Mouse (Mus musculus): Measurements from ENCODE around the gene S100a5. TPM values are rescaled to one million over a fixed set of nuclear protein-coding genes. Genes with fewer than 3 reads are reported as not detected.

S100a5 gene
- polyA plus RNA-seq, 1 experiment from 2014 or later, result not detected

GRCm38 (mm10) chr3:90612061-90612460 lies 3.7 kb downstream of the S100a5 start:
- Histone ChIP-seq H3K4me1 (replicated peaks) (peaks cover 20% of the 10 kb centered on the region), H3K4me2 (no peak overlapping the region), H3K4me3 (no peak overlapping the region), H3K27me3 (no peaks in the 10 kb centered on the region), H3K27ac (no peak overlapping the region), H3K36me3 (no peaks in the 10 kb centered on the region), H3K9me3 (replicated peaks) (no peaks in the 10 kb centered on the region), H3K9ac (no peak overlapping the region)
- 58% methylated on average over 4 of the region's 4 CpGs for WGBS
- ATAC-seq (replicated peaks; ENCODE audit: insufficient number of reproducible peaks, insufficient read depth, low FRiP score, low read depth), result no peak

DNA sequence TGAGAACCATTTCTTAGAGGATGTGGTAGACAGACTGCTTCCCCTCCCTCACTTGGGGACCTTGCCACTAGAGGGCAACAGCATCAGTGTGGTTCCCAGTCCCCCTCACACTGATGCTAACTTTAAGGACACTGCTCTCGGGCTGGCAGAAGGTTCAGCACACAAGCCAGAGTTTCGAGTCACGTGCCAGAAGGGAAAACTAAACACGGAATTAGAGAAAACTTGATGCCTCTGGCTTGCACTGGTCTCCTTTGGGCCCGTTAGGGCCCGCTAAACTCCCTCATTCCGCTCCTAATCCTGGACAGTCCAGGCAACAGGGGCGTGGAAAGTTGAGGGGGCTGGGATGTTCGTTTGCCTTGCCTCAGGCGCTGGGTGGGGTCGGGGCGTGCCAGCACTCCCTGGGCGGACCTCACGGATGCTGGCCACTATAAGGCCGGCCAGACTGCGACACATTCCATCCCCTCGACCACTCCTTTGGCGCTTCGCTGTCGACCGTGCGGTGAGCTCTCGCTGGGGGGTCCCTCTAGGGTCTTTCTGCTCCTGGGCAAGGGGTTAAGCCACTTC lies 4.5 kb downstream of the S100a5 start, which contains the start of gene S100a6:
Gene S100a6, plus strand, starts transcription at position 155 of the 564 bp plus-strand sequence.
- ATAC-seq (replicated peaks; ENCODE audit: insufficient number of reproducible peaks, insufficient read depth, low FRiP score, low read depth), result peak; percentile 58; the same call in 1 of the 2 replicates
- Histone ChIP-seq H3K27me3 (no peaks in the 10 kb centered on the region), H3K4me3 (peak within 1 kb of the TSS; percentile 48), H3K27ac (no peak within 1 kb of the TSS), H3K36me3 (no peaks in the 10 kb centered on the region), H3K9me3 (replicated peaks) (no peaks in the 10 kb centered on the region), H3K4me1 (replicated peaks) (peaks cover 20% of the 10 kb centered on the region), H3K9ac (peak within 1 kb of the TSS; percentile 25; the same call in 1 of the 2 replicates), H3K4me2 (peak within 1 kb of the TSS; percentile 84)
- WGBS, result under 1% methylated on average over 23 of the region's 23 CpGs

DNA sequence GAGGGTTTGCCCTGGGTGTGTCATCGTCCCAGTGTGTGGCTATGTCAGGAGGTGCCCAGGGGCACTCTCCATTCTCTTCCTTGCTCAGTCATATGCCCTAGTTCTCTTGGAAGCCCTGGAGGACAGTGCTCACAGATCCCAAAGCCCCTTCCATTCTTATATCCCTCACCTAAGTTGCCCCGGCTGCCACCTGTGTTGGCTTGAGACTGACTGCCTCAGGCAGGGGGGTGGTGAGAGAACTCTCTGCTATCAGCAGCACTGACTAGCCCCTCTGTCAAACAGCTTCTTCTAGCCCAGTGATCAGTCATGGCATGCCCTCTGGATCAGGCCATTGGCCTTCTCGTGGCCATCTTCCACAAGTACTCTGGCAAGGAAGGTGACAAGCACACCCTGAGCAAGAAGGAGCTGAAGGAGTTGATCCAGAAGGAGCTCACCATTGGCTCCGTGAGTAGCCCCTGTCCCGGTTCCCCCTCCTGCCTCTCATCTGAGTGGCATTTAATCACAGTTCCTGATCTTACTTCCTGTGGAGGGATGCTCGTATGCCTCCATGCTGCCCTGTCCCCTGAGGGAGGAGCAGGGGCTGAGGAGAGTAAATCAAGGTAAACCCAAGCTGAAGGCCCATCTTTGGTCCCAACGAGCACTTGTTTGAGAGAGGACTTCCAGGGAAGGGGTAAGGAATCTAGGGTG lies 5.3 kb downstream of the S100a5 start:
- no peaks in the 10 kb centered on the region for H3K9me3 ChIP-seq (replicated peaks)
- H3K4me1 ChIP-seq (replicated peaks), result peaks cover 20% of the 10 kb centered on the region
- WGBS, result 51% methylated on average over 7 of the region's 7 CpGs

GRCm38 (mm10) chr3:90614148-90614530 lies 5.8 kb downstream of the S100a5 start:
- ATAC-seq (replicated peaks; ENCODE audit: insufficient number of reproducible peaks, insufficient read depth, low FRiP score, low read depth), result no peak
- no peak overlapping the region; the same call in 1 of the 2 replicates for H3K4me2 ChIP-seq
- H3K27ac ChIP-seq, result no peak overlapping the region
- H3K9me3 ChIP-seq (replicated peaks), result no peaks in the 10 kb centered on the region
- H3K36me3 ChIP-seq, result no peaks in the 10 kb centered on the region
- WGBS, result 76% methylated on average over 6 of the region's 6 CpGs
- no peaks in the 10 kb centered on the region for H3K27me3 ChIP-seq
- no peak overlapping the region for H3K4me3 ChIP-seq
- peaks cover 20% of the 10 kb centered on the region for H3K4me1 ChIP-seq (replicated peaks)
- H3K9ac ChIP-seq, result no peak overlapping the region

More for the DNA sequence above, 5.3 kb downstream of the S100a5 start:
- ATAC-seq (replicated peaks; ENCODE audit: insufficient number of reproducible peaks, insufficient read depth, low FRiP score, low read depth), result no peak
- peak overlapping the region; percentile 84 for H3K4me2 ChIP-seq
- H3K27me3 ChIP-seq, result no peaks in the 10 kb centered on the region
- no peaks in the 10 kb centered on the region for H3K36me3 ChIP-seq
- no peak overlapping the region for H3K27ac ChIP-seq
- peak overlapping the region; percentile 48 for H3K4me3 ChIP-seq
- H3K9ac ChIP-seq, result no peak overlapping the region

- peaks cover 20% of the 10 kb centered on the region for H3K4me1 ChIP-seq (replicated peaks)
- no peaks in the 10 kb centered on the region for H3K9me3 ChIP-seq (replicated peaks)
- H3K4me3 ChIP-seq, result no peak overlapping the region
- H3K4me2 ChIP-seq, result no peak overlapping the region; the same call in 1 of the 2 replicates
- 72% methylated on average over 11 of the region's 11 CpGs for WGBS
- no peak overlapping the region for H3K27ac ChIP-seq
- no peak overlapping the region for H3K9ac ChIP-seq
- H3K36me3 ChIP-seq, result no peaks in the 10 kb centered on the region
- H3K27me3 ChIP-seq, result no peaks in the 10 kb centered on the region
- no peak for ATAC-seq (replicated peaks; ENCODE audit: insufficient number of reproducible peaks, insufficient read depth, low FRiP score, low read depth)
Measured at GRCm38 (mm10) chr3:90614611-90615251, 6.4 kb downstream of the S100a5 start.

- no peak overlapping the region for H3K9ac ChIP-seq
- H3K4me3 ChIP-seq, result no peak overlapping the region
- H3K4me1 ChIP-seq (replicated peaks), result peaks cover 20% of the 10 kb centered on the region
- H3K9me3 ChIP-seq (replicated peaks), result no peaks in the 10 kb centered on the region
- WGBS, result 8% methylated on average over 7 of the region's 7 CpGs
- no peak overlapping the region for H3K27ac ChIP-seq
- no peaks in the 10 kb centered on the region for H3K27me3 ChIP-seq
- peak; percentile 54 for ATAC-seq (replicated peaks; ENCODE audit: insufficient number of reproducible peaks, insufficient read depth, low FRiP score, low read depth)
- no peaks in the 10 kb centered on the region for H3K36me3 ChIP-seq
- H3K4me2 ChIP-seq, result peak overlapping the region; percentile 40
Measured at GRCm38 (mm10) chr3:90615415-90615814, 7.1 kb downstream of the S100a5 start.

DNA sequence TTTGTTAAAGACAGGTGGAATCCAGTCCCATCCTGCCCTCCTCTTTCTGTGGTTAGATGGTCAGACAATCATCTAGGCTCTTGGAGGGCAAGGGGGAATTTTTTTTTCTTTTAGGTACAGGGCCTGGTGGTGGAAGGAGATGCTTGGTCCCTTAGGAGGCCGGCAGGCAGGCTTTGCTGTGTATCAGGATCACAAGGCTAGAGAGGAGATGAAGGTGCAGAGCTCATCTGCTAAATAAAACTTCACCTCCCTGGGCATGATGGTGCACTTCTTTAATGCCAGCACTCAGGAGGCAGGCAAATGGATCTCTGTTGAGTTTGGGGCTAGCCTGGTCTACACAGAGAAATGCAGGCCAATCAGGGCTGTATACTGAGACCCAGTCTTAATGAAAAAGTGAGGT lies 7.6 kb downstream of the S100a5 start:
- H3K4me1 ChIP-seq (replicated peaks), result peaks cover 20% of the 10 kb centered on the region
- H3K36me3 ChIP-seq, result no peaks in the 10 kb centered on the region
- H3K9ac ChIP-seq, result no peak overlapping the region
- no peak overlapping the region; the same call in 1 of the 2 replicates for H3K4me2 ChIP-seq
- no peaks in the 10 kb centered on the region for H3K27me3 ChIP-seq
- ATAC-seq (replicated peaks; ENCODE audit: insufficient number of reproducible peaks, insufficient read depth, low FRiP score, low read depth), result no peak
- no peak overlapping the region for H3K27ac ChIP-seq
- H3K4me3 ChIP-seq, result no peak overlapping the region
- no peaks in the 10 kb centered on the region for H3K9me3 ChIP-seq (replicated peaks)
- 55% methylated on average over 1 of the region's 1 CpGs for WGBS

DNA sequence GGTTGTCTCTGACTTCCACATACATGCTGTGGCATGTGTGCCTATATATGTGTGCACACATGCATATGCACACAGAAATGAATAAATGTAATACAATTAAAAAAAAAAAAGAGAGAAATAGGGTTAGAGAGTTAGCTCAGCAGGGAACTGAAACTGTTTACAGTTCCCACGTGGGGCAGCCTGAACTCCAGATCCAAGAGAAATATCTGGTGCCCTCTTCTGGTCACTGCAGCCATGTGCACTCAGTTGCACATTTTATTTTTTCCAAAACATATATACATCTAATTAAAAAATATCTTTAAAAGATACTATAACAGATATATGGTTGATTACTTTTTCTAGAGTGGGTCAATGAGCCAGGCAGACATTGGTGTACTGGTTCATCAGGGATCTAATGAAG lies 9.3 kb downstream of the S100a5 start:
- Histone ChIP-seq H3K4me2 (no peak overlapping the region), H3K9ac (no peak overlapping the region), H3K9me3 (replicated peaks) (no peaks in the 10 kb centered on the region), H3K27me3 (no peaks in the 10 kb centered on the region), H3K27ac (no peak overlapping the region), H3K36me3 (no peaks in the 10 kb centered on the region), H3K4me1 (replicated peaks) (peaks cover 19% of the 10 kb centered on the region), H3K4me3 (no peak overlapping the region)
- WGBS, result 9% methylated on average over 1 of the region's 1 CpGs
- ATAC-seq (replicated peaks; ENCODE audit: insufficient number of reproducible peaks, insufficient read depth, low FRiP score, low read depth), result no peak

GRCm38 (mm10) chr3:90621552-90621951 lies 13.2 kb downstream of the S100a5 start:
- no peaks in the 10 kb centered on the region for H3K27me3 ChIP-seq
- ATAC-seq (replicated peaks; ENCODE audit: insufficient number of reproducible peaks, insufficient read depth, low FRiP score, low read depth), result no peak
- H3K9ac ChIP-seq, result no peak overlapping the region
- peaks cover 12% of the 10 kb centered on the region for H3K4me1 ChIP-seq (replicated peaks)
- H3K27ac ChIP-seq, result no peak overlapping the region
- no peak overlapping the region for H3K4me3 ChIP-seq
- H3K4me2 ChIP-seq, result no peak overlapping the region
- no peaks in the 10 kb centered on the region for H3K36me3 ChIP-seq
- no peaks in the 10 kb centered on the region for H3K9me3 ChIP-seq (replicated peaks)
- 34% methylated on average over 7 of the region's 7 CpGs for WGBS

DNA sequence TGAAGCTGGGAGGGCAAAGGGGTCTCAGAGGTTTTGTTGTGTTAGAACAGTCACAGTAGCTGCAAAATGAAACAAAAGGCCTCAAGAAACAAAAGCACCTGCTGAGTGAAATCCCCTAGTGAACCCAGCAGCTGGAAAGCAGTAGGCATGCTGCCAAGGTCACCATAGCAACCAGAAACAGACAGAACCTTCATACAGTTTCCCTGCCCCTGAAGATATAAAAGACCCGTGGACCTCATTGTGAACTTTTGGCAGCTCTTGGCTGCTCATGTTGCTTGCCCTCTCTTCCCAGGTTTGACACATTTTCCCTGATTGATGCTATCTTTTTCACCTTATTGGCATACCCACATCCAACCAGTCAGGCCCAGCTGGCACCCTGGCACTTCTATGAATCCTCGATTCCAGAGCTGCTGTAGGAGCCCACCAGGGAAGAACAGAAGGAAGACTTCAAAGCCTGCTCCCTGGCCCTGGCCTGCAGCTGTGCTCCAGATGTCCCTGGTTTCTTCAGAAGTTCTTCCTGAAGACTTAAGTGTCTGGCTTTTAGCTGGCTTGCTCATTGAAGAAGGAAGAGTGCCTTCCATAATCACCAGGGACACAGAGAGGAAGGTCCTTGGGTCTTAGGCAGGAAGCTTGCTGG lies 15.2 kb downstream of the S100a5 start:
- H3K36me3 ChIP-seq, result no peaks in the 10 kb centered on the region
- H3K27me3 ChIP-seq, result no peaks in the 10 kb centered on the region
- H3K9ac ChIP-seq, result no peak overlapping the region
- H3K9me3 ChIP-seq (replicated peaks), result no peaks in the 10 kb centered on the region
- peaks cover 12% of the 10 kb centered on the region for H3K4me1 ChIP-seq (replicated peaks)
- 11% methylated on average over 2 of the region's 2 CpGs for WGBS
- ATAC-seq (replicated peaks; ENCODE audit: insufficient number of reproducible peaks, insufficient read depth, low FRiP score, low read depth), result 0 out of 2 replicates have a peak, but pooled peaks have one; percentile 40
- no peak overlapping the region for H3K4me2 ChIP-seq
- H3K27ac ChIP-seq, result no peak overlapping the region
- no peak overlapping the region for H3K4me3 ChIP-seq

DNA sequence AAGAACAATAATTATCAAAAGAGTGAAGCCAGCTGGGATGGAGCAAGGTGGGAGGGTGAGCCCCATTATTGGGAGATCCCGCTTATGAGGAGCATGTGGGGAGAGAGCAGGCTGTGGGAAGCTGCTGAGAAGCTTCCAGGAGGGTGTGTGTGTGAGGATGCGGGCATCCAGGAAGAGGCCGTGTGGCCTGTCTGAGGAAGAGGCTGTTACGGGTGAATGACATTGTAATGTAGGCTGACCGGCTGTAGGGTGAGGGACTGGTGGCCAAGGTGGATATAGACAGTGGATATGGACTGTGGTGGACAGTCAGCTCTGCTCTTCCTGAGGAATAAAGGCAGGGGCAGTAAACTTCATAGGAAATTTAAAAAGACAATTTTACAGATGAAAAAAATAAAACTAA lies 17.2 kb downstream of the S100a5 start:
- WGBS, result 79% methylated on average over 5 of the region's 5 CpGs
- Histone ChIP-seq H3K9ac (no peak overlapping the region), H3K4me1 (replicated peaks) (peaks cover 12% of the 10 kb centered on the region), H3K27me3 (no peaks in the 10 kb centered on the region), H3K9me3 (replicated peaks) (no peaks in the 10 kb centered on the region), H3K4me3 (no peak overlapping the region), H3K36me3 (no peaks in the 10 kb centered on the region), H3K4me2 (no peak overlapping the region), H3K27ac (no peak overlapping the region)
- no peak for ATAC-seq (replicated peaks; ENCODE audit: insufficient number of reproducible peaks, insufficient read depth, low FRiP score, low read depth)
